Mouse (Mus musculus) adrenal gland, adult (tissue): ENCODE results near the gene 4930433I11Rik.
"Not testable (repeated sequence)": the region's sequence is repeated elsewhere in the genome, so short reads cannot be mapped to it uniquely, and the experiment has no call there.

Experiments used
- DNase-seq, 2 experiments: peaks; one replicate each; pipeline ENCODE4 v3.0.0; 2022 to 2023; ENCODE audit warnings: low spot score in 1 of 2; ENCODE audit not compliant: inconsistent age in 2 of 2

Gene 4930433I11Rik

GRCm38 (mm10) chr7:40987243-40987642 lies at the start of gene 4930433I11Rik:
Gene 4930433I11Rik, plus strand, starts transcription at chr7:40987543.
- no peak for DNase-seq

- DNase-seq, result no peak
Measured at GRCm38 (mm10) chr7:40939371-40939770, 48.0 kb upstream of the 4930433I11Rik start.

- peak in 1 of 2 experiments; percentile 35 for DNase-seq
Measured at GRCm38 (mm10) chr7:40942233-40942935, 45.0 kb upstream of the 4930433I11Rik start.

DNA sequence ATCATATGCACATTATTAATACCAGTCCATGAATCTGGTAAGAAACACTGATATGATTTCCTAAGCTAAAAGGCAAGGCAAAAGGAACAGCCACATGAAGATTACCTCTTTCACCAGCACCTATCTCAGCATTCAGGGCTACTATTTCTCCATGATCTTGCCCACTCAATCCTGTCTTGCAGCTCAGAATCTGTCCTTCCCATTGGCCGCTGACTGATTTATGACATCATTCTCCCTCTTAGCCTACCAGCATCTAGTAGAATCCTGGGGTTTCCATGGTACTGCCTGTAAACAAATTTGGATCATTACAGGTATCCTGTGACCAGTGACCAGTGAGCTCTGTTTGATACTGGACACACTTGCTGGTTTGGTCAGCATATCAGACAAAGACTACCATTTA lies 45.1 kb downstream of the 4930433I11Rik start, which contains the start of gene Gm4884:
Gene Gm4884 (plus strand): TSS at position 301 of the 400 bp plus-strand sequence.
- DNase-seq, result not testable (repeated sequence)

GRCm38 (mm10) chr7:41044058-41044457 lies 56.7 kb downstream of the 4930433I11Rik start:
- not testable (repeated sequence) for DNase-seq
